Mouse (Mus musculus): ENCODE data around the gene Glis2. TPM values are rescaled to one million over a fixed set of nuclear protein-coding genes. Genes with fewer than 3 reads are reported as not detected.

The Glis2 gene
- total RNA-seq, 2 experiments from 2014 or later, result 13.1 to 14.6 TPM

DNA sequence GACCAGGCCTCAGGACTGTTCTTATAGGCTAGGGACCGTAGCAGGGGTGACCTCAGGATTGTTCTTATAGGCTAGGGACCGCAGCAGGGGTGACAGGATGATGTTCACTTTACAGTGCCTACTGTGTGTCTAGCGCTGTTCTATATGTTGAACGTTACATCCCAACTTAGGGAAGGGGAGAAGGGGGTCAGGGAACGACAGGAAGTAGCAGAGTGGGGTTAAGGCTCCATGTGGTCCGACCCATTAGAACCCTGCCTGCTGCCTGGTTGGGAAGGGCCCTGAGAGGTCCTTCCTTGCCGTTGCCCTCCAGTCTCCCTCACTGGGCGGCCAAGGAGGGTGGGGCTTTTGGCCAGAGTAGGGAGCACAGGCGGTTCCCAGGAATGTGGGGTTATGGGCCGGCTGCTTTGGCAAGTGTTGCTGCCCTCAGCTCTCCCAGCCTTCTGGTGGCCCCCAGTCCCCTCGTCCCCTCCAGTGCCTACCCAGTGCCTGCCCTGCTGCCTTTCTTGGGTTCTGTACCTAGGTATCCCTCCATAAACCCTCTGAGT, 9.9 kb downstream of the Glis2 start:
- no peak for DNase-seq

DNA sequence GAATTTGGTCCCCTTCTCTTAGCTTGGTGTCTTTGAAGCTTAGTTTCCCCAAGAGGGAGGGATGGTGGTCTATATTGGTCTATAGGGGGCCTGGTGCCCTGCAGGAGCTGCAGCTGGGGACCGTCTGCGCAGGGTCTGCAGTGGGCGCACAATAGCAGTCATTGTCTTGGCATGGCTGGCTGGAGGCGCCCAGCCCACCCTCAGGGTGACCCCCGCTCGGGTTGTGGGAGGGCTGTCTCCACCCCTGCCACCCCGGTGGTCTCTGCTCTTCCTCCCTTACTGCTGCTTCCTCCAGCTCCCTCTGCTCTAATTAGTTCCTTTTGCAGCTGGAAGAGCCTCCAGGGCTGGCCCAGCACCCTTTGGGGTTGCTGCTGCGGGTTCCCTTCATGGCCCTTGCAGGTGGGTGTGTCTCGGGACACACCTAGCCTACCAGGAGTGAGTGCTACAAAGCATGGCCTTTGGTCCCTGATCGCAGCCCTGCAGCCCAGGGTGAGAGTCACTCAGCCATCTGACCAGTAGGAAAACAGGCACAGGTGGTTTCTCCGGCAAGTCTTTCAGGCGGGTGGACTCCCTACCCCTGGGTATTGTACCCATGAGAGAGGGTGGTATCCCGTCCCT, 11.1 kb downstream of the Glis2 start:
- DNase-seq, result no peak

DNA sequence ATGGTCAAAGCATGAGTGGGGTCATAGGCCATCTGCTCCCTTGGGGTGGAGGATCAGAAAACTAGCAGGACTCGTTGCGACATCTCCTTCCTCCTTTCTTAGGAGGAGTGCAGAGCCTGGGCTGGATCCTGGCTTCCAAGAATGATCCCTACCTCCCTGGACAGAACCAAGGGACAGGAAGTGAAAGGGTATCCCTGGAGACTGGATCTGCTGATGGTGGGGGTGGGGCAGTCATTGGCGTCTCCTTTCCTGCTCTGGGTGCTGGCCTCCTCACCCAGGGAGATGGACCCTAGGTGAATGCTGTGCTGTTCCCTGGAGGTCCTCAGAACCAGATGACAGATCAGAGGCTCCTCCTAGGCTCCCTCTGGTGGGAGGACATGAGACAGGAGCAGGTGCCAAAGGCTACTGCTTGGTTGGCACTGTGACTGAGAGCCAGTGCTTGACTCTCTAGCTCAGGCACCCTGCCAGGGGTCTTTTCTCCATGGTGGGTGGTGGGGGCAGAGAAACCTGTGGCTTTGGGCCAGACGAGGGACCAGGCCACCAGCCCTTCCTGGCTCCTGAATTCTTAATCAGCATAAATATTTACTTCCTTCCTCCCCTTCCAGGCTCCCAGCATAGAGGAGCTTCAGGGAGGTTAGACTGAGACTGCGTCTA, 12.0 kb downstream of the Glis2 start:
- DNase-seq, result no peak

DNA sequence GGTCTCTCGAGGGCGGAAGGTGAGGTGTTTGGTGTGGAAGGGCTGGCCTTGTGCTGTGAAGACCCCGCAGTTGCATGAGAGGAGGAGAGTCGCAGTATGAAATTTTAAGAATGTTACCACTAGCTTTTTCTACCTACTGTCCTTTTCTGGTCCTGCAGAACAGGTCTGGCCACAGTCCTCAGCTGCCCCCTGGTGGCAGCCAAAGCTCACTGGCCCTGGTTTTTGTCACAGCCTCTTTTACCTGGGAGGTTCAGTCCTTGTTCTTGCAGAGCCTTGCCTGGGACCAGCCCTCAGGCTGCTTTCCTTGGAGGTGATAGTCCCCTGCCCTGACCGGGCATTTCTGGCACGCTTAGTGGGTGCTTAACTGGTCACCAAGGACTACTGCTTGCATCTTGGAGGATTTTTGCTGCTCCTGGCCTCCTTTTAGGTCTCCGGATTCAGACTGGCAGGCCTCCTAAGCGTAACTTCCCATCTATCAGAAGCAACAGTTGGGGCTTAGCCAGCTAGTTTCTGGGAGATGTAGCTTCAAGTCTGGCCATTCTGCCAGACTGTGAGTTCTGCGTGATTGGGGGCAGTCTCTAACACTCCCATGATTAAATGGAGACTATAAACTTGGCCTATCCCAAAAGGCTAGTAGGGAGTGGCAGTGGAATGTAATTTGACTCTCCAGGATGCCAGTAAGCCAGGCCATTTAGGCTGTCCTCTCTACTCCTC, 13.5 kb downstream of the Glis2 start:
- peak; percentile 68 to 74 for DNase-seq

DNA sequence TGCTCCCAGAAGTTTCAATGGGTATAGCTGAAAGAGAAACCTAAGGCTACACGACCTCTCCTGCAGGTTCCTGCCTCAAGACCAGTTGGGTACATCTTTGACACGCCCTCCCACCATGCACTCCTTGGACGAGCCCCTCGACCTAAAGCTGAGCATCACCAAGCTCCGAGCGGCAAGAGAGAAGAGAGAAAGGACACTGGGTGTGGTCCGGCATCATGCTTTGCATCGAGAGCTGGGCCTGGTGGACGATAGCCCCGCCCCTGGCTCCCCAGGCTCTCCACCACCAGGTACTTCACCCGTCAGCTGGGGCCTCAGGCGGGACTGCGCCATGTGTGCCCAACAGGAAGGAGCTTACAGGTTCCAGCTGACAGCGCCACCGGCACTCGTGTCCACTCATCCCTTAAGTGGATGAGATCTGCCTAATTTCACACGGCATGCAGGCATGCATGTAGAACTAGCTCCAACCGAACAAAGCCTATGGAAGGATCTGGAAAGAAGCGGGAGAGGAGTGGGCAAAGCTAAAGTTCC, 14.1 kb downstream of the Glis2 start:
- no peak for DNase-seq

DNA sequence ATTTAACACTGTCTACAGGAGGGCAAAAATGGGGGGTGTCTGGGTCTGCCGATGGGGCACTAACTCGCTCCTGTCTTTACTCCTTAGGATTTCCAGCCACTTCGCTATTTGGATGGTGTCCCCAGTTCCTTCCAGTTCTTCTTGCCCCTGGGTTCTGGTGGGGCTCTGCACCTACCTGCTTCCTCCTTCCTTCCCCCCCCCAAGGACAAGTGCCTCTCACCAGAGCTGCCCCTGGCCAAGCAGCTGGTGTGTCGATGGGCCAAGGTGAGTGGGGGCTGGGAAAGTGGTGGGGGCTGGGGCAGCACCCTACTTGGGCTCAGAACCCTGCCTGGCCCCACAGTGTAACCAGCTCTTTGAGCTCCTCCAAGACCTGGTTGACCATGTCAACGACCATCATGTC, 16.7 kb downstream of the Glis2 start:
- DNase-seq, result no peak

DNA sequence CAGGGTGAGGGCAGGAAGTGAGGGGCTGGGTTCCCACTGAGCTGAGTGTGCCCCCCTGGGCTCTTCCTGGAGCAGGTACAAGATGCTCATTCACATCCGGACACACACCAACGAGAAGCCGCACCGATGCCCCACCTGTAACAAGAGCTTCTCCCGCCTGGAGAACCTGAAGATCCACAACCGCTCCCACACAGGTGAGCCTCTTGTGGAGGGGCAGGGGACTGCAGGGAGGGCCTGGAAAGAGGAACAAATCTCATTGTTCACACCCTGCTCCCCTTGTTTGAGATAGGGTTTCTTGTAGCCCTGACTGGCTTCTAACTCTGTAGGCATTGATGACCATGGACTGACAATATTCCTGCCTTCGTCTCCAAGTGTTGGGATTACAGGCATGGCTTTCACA, 17.2 kb downstream of the Glis2 start:
- DNase-seq, result no peak

DNA sequence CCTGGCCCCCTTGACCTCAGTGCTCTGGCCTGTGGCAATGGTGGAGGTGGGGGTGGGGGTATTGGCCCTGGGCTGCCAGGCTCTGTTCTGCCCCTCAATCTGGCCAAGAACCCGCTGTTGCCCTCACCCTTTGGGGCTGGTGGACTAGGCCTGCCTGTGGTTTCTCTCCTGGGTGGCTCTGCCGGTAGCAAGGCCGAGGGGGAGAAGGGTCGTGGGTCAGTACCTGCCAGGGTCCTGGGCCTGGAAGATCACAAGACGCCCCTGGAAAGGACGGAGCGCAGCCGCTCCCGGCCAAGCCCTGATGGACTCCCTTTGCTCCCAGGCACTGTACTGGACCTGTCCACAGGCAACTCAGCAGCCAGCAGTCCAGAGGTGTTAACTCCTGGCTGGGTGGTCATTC, 19.2 kb downstream of the Glis2 start:
- no peak for DNase-seq

DNA sequence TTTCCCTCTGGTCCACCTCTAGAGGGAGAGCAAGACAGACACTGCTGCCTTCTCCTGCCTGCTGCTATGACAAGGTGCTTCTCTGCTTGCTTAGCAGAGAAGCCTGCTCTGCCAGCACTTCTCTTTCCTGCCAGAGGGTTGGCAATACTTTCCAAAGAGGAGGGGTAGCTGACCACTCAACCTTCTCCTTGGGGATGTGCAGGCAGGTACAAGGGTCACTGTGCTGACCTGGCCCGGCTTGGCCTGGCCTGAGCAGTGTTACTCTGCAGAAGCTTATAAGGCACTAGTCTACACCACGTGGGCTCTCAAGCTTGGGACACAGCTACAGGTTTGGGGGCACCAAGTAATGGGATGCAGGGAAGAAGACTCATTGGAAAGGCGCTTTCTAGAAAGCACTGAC, 20.1 kb downstream of the Glis2 start:
- DNase-seq, result no peak

DNA sequence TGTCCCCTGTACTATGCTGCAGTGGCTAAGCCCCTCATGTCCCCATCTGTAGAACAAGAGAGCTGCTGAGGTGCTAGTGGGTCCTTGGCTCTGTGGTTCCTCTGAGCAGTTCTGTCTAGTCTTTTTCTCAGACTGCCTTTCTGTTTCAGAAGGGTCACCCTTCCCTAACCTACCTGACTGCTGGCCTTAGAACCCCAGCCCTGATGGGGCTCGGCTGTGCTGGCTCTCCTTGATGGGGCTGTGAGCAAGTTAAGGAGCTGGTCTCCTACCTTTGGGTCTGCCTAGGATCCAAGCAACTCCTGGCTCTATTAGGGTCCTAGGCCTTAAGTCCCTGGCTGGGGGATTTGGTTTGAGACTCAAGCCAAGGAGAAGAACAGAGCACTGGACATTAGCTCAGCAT, 20.8 kb downstream of the Glis2 start:
- no peak for DNase-seq

DNA sequence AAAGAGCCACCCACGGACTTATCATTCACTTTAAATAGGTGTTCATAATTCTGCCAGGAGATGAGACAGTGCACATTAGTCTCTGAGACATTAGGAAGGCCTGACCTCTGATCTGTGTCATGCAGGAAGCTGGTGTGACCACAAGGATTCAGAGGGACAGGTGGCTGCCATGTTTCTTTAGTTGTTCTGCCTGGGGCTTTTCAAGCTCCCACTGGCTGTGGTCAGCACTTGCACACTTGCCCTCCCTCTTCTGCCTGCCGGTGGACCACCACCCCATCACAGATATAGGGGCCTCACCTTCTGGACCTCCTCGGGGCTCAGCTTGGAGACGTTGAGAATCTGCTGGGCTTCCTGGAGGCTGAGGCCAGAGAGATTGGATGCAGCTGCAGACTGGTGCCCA, 22.3 kb downstream of the Glis2 start:
- no peak for DNase-seq

DNA sequence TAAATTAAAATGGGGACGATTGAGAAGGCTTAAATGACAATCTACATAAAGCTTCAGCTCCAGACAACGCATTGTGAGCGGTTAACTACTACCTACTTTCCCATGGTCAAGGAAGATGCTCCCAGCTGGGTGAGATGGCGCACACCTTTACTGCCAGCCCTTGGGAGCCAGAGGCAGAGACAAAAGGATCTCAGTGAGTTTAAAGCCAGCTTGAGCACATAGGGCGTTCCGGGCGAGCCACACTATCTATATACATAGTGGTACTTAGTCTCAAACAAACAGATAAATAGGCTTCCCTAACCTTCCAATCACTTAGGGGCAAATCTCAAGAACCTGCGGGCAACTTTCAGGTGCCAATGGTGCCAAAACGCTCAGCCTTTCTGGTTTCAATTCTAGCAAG, 29.6 kb downstream of the Glis2 start:
- DNase-seq, result no peak

DNA sequence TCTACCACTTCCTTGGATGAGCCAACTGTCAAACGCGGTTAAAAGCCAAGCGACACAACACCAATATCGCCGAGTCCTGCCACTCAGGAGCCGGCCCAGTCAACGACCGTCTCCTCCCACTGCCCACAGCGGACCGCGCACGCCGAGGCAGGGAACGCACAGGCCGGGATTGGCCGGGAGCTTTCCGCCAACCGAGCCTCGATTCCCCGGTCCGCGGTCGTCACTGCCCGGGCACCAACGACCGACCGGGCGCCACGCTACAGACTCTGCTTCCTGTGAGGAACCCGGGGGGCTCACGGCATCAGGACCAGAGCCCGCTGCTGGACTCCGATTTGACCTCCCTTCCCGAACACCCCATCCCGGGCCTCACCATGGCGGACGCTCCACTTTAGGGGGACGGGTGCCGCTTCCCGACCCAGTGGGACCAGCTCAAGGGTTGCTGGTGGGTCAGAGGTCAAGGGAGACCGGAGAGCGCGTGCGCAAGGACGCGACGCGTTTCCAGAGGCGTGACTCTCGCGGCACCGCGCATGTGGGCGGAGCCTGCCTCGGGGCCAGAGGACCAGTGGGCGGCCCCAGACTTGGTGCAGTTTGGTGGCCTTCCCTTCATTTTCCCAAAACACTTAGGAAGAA, 30.1 kb downstream of the Glis2 start, which contains the start of gene Pam16:
Pam16 (minus strand) TSS at position 508 of the 630 bp plus-strand sequence.
- DNase-seq, result peak; percentile 90 to 91

DNA sequence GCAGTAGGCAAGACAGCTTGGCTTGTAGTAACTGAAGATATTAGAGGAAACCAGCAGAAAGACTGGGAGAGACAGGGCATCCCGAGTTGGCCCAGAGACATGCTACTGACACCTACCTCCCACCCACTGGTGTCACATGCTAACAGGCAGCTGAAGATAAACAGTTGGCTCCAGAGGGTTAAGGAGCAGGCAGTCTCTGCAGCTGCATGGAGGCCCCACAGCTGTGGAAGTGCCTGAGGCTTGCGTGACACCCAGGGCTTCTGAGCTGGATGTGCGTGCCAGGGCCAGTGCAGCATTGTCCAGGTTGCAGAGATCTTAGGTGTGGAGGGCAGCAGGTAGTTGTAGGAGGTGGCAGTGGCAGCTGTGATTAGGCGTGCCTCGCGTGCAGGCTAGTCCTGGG, 32.6 kb downstream of the Glis2 start:
- no peak for DNase-seq

DNA sequence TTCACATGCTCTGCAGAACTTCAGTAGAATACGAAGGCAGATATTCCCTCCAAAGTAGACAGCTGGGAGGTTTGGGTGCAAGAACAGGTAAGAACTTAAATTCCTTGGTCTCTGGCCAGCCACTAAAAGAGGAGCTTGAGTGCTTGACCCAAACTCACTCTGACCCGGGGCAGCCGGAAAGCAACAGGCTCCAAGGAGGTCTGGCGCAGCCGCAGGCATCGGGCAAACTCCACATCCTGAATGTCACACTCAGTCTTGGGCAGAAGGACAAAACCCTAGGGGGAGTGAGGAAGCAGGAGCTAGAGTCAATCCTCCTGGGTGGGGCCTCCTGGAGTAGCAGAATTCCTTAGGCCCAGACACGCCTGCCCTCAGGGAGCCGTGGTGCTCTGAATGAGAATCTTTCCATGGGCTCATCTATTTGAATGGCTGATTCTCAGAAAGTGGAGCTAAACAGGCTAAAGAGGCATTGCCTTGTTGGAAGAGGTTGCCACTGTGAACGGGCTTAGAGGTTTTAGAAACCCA, 34.4 kb downstream of the Glis2 start:
- DNase-seq, result no peak

DNA sequence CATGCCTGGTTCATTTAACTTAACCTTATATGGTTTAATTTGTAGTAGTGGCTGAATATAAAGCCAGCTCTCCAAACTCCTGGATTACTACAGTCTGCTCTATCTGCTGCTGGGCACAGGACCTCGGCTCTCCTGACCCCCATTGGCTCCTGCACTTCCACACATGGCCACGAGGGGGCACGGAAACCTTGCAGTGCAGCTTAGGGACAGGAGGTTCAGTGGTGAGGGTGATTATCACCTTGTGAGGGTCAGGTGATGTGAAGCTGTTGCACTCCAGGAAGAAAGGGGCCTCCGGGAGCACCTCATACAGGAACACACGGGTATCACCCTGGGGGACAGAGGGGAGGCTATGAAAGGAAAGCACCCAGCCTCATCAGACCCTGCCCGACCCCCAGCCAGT, 35.4 kb downstream of the Glis2 start:
- DNase-seq, result peak; percentile 67 to 73

DNA sequence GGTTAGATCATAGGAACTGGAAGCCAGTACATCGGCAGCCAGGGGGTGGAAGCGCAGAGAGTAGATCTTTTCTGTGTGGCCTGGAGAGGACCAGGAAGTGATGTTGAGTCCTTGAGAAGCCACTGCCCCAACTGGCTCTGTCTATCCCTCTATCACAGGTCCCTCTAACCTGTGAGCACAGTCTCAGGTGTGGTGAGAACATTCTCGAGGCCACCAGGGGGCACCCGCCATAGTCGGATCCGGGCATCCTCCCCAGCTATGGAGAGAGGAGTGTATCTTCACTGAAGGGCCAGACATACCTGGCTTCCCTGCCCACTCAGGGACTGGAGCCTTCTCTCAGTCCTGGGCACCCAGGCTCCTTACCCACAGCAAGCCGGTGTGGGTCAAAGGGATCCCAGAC, 37.5 kb downstream of the Glis2 start:
- DNase-seq, result no peak

DNA sequence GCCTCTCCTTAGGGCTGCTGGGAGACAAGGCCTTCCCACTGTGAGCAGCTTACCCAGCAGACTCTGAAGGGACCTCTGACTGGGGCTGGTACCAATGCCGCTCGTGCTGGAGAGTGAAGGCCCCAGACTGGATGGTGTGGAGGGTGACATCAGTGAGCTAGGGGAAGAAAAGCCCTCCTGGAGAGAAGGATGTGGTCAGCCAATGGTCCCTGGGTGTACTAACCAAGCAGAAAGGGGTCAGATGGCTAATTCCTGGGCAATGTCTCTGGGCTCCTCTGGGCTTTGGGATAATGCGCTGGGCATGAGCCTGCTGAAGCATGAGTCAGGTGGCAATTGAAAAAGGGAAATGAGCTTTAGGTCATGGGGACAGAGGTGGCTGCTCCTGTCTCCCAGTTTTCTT, 39.1 kb downstream of the Glis2 start:
- no peak for DNase-seq

DNA sequence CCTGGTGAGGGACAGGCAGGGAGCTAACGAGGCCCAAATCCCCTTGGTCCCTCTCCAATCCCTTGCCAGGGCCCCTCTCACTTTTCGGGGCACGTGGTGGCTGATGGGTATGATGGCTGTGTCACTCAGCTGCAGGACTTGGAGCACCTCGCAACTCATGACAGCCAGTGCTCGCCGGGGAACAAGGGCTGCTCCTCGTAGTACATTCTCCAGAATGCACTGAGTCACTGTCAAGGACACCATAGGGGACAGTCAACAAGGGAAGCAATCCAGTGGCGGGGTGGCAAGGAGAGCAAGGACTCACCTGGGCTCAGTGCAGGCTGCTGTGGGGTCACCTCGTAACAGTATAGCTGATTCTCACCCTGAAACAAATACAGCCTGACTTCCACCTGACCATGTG, 40.2 kb downstream of the Glis2 start:
- DNase-seq, result no peak

DNA sequence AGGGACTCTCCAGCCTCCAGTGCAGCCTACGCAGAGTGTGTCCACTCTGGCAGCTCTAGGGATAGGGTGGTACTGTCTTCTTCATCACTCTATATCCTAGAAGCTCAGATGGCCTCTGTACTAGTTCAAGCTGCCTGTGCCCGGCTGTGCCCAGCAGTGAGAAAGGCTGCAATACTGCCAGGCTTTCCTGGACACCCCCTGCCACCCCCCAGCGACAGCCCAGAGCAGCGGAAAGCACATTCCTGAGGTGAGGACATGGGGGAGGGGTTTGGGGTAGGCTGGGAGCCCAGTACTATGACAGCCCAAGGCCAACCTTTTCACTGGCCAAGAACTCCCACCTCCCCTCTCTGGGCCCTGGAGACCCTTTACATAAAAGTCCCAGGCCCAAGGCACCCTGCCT, 41.2 kb downstream of the Glis2 start:
- no peak for DNase-seq

DNA sequence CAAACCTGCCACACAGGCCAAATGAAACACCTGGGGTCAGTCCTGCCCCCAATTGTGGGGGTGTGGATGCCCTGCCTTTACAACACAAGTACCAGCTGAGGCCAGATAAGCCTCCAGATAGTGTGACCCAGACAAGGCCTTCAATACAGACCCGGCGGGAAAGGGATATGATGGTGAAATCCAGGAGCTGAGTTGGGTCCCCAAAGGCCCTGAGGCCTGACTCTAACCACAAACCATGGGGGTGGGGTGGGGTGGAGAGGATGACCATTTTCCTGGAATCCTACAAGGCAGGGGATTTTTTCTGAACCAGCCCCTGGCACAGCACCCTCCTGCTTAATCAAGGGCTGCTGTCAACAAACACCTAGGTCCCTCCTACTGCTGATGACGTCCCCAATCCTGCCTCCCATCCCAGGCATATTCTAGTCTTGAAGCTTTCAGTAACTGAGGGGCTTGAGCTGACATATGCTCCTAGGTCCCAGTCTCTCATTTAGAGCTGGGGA, 44.4 kb downstream of the Glis2 start:
- DNase-seq, result no peak

DNA sequence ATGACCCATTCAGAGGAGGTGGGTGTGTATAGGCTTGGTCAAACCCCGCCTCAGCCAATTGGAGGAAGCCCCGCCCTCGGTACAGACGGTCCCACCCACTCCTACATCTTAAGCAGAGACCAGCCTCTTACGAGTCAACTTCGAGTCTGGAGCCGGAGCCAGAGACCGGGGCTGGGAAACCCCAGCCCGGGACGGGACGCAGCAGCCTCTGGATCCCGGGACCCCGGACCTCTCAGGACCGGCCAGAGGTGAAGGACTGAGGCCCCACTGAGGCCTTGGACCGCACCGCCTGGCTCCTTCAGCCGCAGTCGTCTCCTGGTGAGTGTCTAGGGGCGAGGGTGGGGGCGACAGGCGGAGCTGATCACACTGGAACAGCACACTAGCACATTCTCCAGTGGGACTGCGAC, 45.3 kb downstream of the Glis2 start, which contains the start of the genes Vasn and Dnaja3:
Vasn (plus strand) TSS at position 111 of the 407 bp plus-strand sequence.
Dnaja3 (plus strand) TSS at position 159 of the 407 bp plus-strand sequence.
- peak; percentile 48 to 57 for DNase-seq
